Mouse (Mus musculus): ENCODE data around the gene Myo5c. TPM values are rescaled to one million over a fixed set of nuclear protein-coding genes. Genes with fewer than 3 reads are reported as not detected.
A peak's percentile ranks its signal among the peaks of the same experiment; 100 is the strongest.
"Not testable (repeated sequence)": the region's sequence is repeated elsewhere in the genome, so short reads cannot be mapped to it uniquely, and the experiment has no call there.

Myo5c gene
- polyA plus RNA-seq, 1 experiment from 2014 or later: 0.54 TPM

- WGBS: 92% methylated on average over 13 of the region's 13 CpGs
- no peaks in the 10 kb centered on the region for H3K9me3 ChIP-seq
Measured at GRCm38 (mm10) chr9:75246080-75246930, 14.5 kb downstream of the Myo5c start.

DNA sequence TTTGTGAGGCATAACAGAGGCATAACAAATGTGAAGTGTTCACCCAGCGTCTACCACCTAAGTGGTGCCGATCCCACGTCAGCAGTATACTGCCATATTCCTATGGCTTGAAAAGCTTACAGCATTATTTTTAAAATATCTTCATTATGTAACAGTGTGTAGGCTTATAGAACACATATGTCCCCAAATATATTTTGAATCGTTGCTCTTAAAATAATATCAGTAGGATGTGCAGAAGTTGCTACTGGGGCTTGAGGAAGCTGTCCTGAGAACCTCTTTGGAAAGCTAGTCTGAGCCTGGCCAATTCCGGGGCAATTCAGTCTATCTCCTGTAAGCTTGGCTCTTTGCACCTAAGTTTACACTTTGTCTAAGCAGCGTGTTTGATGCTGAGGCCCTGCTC is 16.1 kb downstream of the Myo5c start:
- H3K4me1 ChIP-seq (replicated peaks): peaks cover 8% of the 10 kb centered on the region; the same call in 1 of the 2 replicates
- no peaks in the 10 kb centered on the region for H3K36me3 ChIP-seq
- H3K4me2 ChIP-seq: no peak overlapping the region
- H3K9me3 ChIP-seq: no peaks in the 10 kb centered on the region
- H3K4me3 ChIP-seq: no peak overlapping the region
- WGBS: 87% methylated on average over 6 of the region's 6 CpGs
- no peak overlapping the region for H3K9ac ChIP-seq
- no peaks in the 10 kb centered on the region for H3K27me3 ChIP-seq
- no peak overlapping the region for H3K27ac ChIP-seq (replicated peaks)
- ATAC-seq (ENCODE audit: low FRiP score, low read depth): no peak

More at GRCm38 (mm10) chr9:75246080-75246930, 14.5 kb downstream of the Myo5c start:
- H3K27me3 ChIP-seq: no peaks in the 10 kb centered on the region
- H3K27ac ChIP-seq (replicated peaks): no peak overlapping the region
- H3K4me1 ChIP-seq (replicated peaks): peaks cover 8% of the 10 kb centered on the region; the same call in 1 of the 2 replicates
- H3K4me2 ChIP-seq: no peak overlapping the region
- no peak overlapping the region for H3K4me3 ChIP-seq
- H3K36me3 ChIP-seq: no peaks in the 10 kb centered on the region
- ATAC-seq (ENCODE audit: low FRiP score, low read depth): no peak
- H3K9ac ChIP-seq: no peak overlapping the region

DNA sequence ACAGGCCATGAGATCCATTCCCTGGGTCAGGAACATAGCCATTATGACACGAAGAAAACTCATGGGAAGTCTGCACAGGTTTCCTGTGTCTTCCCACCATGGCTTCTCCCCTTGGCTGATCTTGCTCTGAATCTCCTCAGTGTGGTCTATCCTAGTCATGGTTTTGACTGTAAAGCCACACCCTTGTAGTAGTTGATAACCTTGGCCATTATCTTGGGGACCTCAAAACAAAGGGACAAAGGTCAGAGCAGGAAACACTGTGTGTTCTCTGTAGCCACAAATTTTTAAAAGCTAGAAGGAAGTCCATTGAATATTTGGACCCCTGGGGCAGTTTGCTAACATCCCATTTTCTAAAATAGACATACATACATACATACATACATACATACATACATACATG is 16.5 kb downstream of the Myo5c start:
- Histone ChIP-seq H3K4me3 (no peak overlapping the region), H3K9ac (no peak overlapping the region), H3K27ac (replicated peaks) (no peak overlapping the region), H3K9me3 (no peaks in the 10 kb centered on the region), H3K27me3 (no peaks in the 10 kb centered on the region), H3K4me2 (no peak overlapping the region), H3K4me1 (replicated peaks) (peaks cover 12% of the 10 kb centered on the region), H3K36me3 (no peaks in the 10 kb centered on the region)
- no peak for ATAC-seq (ENCODE audit: low FRiP score, low read depth)
- 76% methylated on average over 1 of the region's 1 CpGs for WGBS

DNA sequence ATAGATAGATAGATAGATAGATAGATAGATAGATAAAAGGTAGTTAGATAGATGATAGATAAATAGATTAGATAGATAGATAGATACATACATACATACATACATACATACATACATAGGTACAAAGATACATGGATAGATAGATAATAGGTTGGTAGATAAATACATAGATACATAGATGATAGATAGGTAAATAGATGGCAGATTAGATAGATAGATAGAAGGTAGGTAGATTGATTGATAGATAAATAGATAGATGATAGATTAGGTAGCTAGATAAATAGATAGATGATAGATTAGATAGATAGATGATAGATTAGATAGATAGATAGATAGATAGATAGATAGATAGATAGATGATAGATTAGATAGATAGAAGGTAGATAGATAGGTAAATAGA is 17.1 kb downstream of the Myo5c start:
- Histone ChIP-seq H3K27me3 (no peaks in the 10 kb centered on the region), H3K36me3 (no peaks in the 10 kb centered on the region), H3K4me2 (no peak overlapping the region), H3K27ac (replicated peaks) (no peak overlapping the region), H3K9ac (no peak overlapping the region), H3K4me1 (replicated peaks) (peaks cover 12% of the 10 kb centered on the region), H3K9me3 (no peaks in the 10 kb centered on the region), H3K4me3 (no peak overlapping the region)
- no peak for ATAC-seq (ENCODE audit: low FRiP score, low read depth)

DNA sequence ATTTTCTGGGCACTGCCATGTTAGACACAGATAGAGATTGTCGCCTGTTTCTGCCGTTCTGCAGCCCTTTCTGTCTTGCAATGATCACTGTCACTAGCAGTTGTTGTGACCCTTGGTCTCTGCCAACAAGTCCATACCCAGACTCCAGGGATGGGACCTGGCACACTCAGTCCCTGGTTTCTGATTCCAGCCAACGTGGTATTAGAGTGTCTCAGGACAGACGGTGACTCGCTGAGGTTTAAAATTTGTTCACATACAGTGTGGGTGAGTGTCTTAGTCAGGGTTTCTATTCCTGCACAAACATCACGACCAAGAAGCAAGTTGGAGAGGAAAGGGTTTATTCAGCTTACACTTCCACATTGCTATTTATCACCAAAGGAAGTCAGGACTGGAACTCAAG is 21.3 kb downstream of the Myo5c start:
- not testable (repeated sequence) for H3K9ac ChIP-seq; H3K9me3 ChIP-seq; H3K27me3 ChIP-seq; ATAC-seq (ENCODE audit: low FRiP score, low read depth); H3K36me3 ChIP-seq; H3K4me2 ChIP-seq; H3K27ac ChIP-seq (replicated peaks); H3K4me3 ChIP-seq
- WGBS: 78% methylated on average over 6 of the region's 6 CpGs
- peaks cover 22% of the 10 kb centered on the region for H3K4me1 ChIP-seq (replicated peaks)

DNA sequence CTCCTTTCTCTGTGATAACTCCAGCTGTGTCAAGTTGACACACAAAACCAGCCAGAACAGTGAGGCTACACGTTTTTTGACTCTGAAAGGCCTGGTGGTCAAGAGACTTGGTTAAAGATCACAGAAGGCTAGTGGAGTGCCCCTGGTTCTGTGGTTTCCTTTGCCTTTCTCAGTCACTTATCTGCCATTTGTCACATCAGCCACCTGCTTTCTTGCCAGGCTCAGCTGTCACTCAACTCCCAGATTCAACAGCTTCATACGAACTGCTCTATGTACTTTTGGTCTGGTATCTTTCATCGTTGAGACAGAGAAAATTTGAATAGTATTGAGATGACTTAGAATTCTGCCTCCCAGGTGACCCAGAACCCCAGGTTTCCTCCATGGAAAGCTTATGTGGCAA is 21.9 kb downstream of the Myo5c start:
- no peaks in the 10 kb centered on the region for H3K9me3 ChIP-seq
- H3K36me3 ChIP-seq: no peaks in the 10 kb centered on the region
- H3K9ac ChIP-seq: no peak overlapping the region
- no peak for ATAC-seq (ENCODE audit: low FRiP score, low read depth)
- peak overlapping the region; percentile 86 for H3K27ac ChIP-seq (replicated peaks)
- 42% methylated on average over 3 of the region's 3 CpGs for WGBS
- no peaks in the 10 kb centered on the region for H3K27me3 ChIP-seq
- H3K4me2 ChIP-seq: no peak overlapping the region
- peaks cover 22% of the 10 kb centered on the region for H3K4me1 ChIP-seq (replicated peaks)
- no peak overlapping the region for H3K4me3 ChIP-seq

- WGBS: 26% methylated on average over 13 of the region's 13 CpGs
- Histone ChIP-seq H3K4me1 (replicated peaks) (peaks cover 22% of the 10 kb centered on the region), H3K4me3 (no peak overlapping the region), H3K36me3 (no peaks in the 10 kb centered on the region), H3K27me3 (no peaks in the 10 kb centered on the region), H3K9ac (no peak overlapping the region), H3K27ac (replicated peaks) (peak overlapping the region; percentile 86), H3K9me3 (no peaks in the 10 kb centered on the region), H3K4me2 (no peak overlapping the region)
- ATAC-seq (ENCODE audit: low FRiP score, low read depth): peak; percentile 94
Measured at GRCm38 (mm10) chr9:75254196-75254955, 22.6 kb downstream of the Myo5c start.

- no peak for ATAC-seq (ENCODE audit: low FRiP score, low read depth)
- Histone ChIP-seq H3K4me2 (no peak overlapping the region), H3K27me3 (no peaks in the 10 kb centered on the region), H3K9me3 (no peaks in the 10 kb centered on the region), H3K36me3 (no peaks in the 10 kb centered on the region), H3K4me1 (replicated peaks) (peaks cover 25% of the 10 kb centered on the region), H3K9ac (no peak overlapping the region), H3K4me3 (no peak overlapping the region), H3K27ac (replicated peaks) (no peak overlapping the region)
- 91% methylated on average over 14 of the region's 14 CpGs for WGBS
Measured at GRCm38 (mm10) chr9:75255820-75256545, 24.2 kb downstream of the Myo5c start.

- H3K4me3 ChIP-seq: no peak overlapping the region
- no peaks in the 10 kb centered on the region for H3K27me3 ChIP-seq
- H3K9me3 ChIP-seq: no peaks in the 10 kb centered on the region
- no peaks in the 10 kb centered on the region for H3K36me3 ChIP-seq
- H3K9ac ChIP-seq: no peak overlapping the region
- H3K27ac ChIP-seq (replicated peaks): no peak overlapping the region
- H3K4me2 ChIP-seq: no peak overlapping the region
- ATAC-seq (ENCODE audit: low FRiP score, low read depth): no peak
- WGBS: 80% methylated on average over 4 of the region's 4 CpGs
- H3K4me1 ChIP-seq (replicated peaks): peaks cover 29% of the 10 kb centered on the region
Measured at GRCm38 (mm10) chr9:75258792-75259191, 27.0 kb downstream of the Myo5c start.

DNA sequence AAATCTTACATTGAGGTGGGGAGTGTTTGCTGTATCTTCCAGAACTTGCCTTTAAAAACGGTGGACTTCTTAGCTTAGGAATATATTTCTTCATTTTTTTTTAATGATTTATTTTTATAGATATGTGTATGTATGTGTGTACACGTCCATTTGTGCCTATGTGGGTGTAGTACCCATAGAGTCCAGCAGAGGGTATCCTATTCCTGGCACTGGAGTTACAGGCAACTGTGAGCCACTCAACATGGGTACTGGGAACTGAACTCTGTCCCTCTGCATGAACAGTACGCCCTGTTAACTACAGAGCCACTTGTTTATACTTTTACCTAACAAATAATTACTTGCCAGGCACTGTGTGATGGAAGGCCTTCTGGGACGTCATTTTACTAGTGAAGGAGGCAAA is 27.8 kb downstream of the Myo5c start:
- Histone ChIP-seq H3K27ac (replicated peaks) (no peak overlapping the region), H3K27me3 (no peaks in the 10 kb centered on the region), H3K9me3 (no peaks in the 10 kb centered on the region), H3K36me3 (no peaks in the 10 kb centered on the region), H3K9ac (no peak overlapping the region), H3K4me3 (no peak overlapping the region), H3K4me2 (no peak overlapping the region), H3K4me1 (replicated peaks) (peaks cover 20% of the 10 kb centered on the region)
- WGBS: 92% methylated on average over 4 of the region's 4 CpGs
- ATAC-seq (ENCODE audit: low FRiP score, low read depth): no peak

DNA sequence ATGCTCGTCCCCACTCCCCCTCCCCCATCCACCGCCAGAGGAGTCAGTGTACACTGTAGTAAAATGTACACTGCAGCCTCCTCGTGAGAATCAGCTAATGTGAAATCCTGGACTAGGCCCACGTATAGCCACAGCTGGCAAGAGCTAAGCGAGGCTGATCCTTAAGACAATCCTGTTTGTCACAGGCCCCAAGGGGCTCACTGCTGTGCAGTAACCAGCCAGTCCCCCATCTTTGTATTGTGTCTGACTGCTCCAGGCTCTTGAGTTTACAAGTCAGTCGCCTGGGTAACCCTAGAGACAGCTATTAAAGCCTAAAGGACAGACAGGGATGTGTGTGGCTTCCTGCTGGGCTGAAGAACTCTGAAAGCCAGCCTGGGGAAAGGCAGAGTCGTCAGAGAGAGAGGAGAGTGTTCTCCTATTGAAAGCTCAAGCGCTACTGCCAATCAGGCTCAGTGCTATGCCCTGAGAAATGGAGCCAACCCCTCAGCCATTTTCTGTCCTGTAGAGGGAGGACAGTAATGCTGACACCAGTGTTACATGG is 29.6 kb downstream of the Myo5c start:
- Histone ChIP-seq H3K4me2 (peak overlapping the region; percentile 13), H3K4me1 (replicated peaks) (peaks cover 14% of the 10 kb centered on the region), H3K36me3 (no peaks in the 10 kb centered on the region), H3K4me3 (no peak overlapping the region), H3K9me3 (no peaks in the 10 kb centered on the region), H3K9ac (0 out of 2 replicates have a peak overlapping the region, but pooled peaks have one; percentile 19), H3K27me3 (no peaks in the 10 kb centered on the region), H3K27ac (replicated peaks) (peak overlapping the region; percentile 73)
- WGBS: 5% methylated on average over 8 of the region's 8 CpGs
- ATAC-seq (ENCODE audit: low FRiP score, low read depth): peak; percentile 86

Measured in hindbrain, embryonic 15.5 days (tissue).